Mouse (Mus musculus): ENCODE measurements around the gene Cp. TPM values are rescaled to one million over a fixed set of nuclear protein-coding genes. Genes with fewer than 3 reads are reported as not detected.

The Cp gene
- polyA plus RNA-seq, 1 experiment from 2014 or later, result 4.2 TPM

- DNase-seq (ENCODE audit: low spot score), result no peak
- H3K36me3 ChIP-seq (ENCODE audit: control insufficient read depth, insufficient read depth, low read length), result no peaks in the 10 kb centered on the region
- H3K9me3 ChIP-seq (ENCODE audit: control insufficient read depth, low read length), result no peaks in the 10 kb centered on the region
- H3K27ac ChIP-seq (ENCODE audit: low read depth, low read length), result no peak overlapping the region
- no peak overlapping the region for H3K4me3 ChIP-seq (ENCODE audit: low read depth, low read length)
- ATAC-seq (ENCODE audit: insufficient read depth, low FRiP score, low TSS enrichment), result no peak
- no peaks in the 10 kb centered on the region for H3K4me1 ChIP-seq (ENCODE audit: control insufficient read depth, insufficient read depth, low read length)
- 93% methylated on average over 3 of the region's 3 CpGs for WGBS
- H3K27me3 ChIP-seq (ENCODE audit: control insufficient read depth, insufficient read depth, low read length), result no peaks in the 10 kb centered on the region
- no peak overlapping the region for H3K4me2 ChIP-seq (ENCODE audit: low read depth)
- H3K9ac ChIP-seq (ENCODE audit: low read length), result no peak overlapping the region
These were observed 6.1 kb downstream of the Cp start for GRCm38 (mm10) chr3:19962769-19963513.

- no peak overlapping the region for H3K4me2 ChIP-seq (ENCODE audit: low read depth)
- no peaks in the 10 kb centered on the region for H3K9me3 ChIP-seq (ENCODE audit: control insufficient read depth, low read length)
- H3K4me1 ChIP-seq (ENCODE audit: control insufficient read depth, insufficient read depth, low read length), result no peaks in the 10 kb centered on the region
- H3K36me3 ChIP-seq (ENCODE audit: control insufficient read depth, insufficient read depth, low read length), result no peaks in the 10 kb centered on the region
- no peak overlapping the region for H3K4me3 ChIP-seq (ENCODE audit: low read depth, low read length)
- H3K27ac ChIP-seq (ENCODE audit: low read depth, low read length), result no peak overlapping the region
- H3K9ac ChIP-seq (ENCODE audit: low read length), result no peak overlapping the region
- no peaks in the 10 kb centered on the region for H3K27me3 ChIP-seq (ENCODE audit: control insufficient read depth, insufficient read depth, low read length)
- no peak for ATAC-seq (ENCODE audit: insufficient read depth, low FRiP score, low TSS enrichment)
- 88% methylated on average over 2 of the region's 2 CpGs for WGBS
- DNase-seq (ENCODE audit: low spot score), result no peak
These were observed 7.9 kb downstream of the Cp start for GRCm38 (mm10) chr3:19964625-19965188.

GRCm38 (mm10) chr3:19965239-19965638 is 8.4 kb downstream of the Cp start:
- no peak for ATAC-seq (ENCODE audit: insufficient read depth, low FRiP score, low TSS enrichment)
- no peak for DNase-seq (ENCODE audit: low spot score)
- no peak overlapping the region for H3K4me3 ChIP-seq (ENCODE audit: low read depth, low read length)
- no peaks in the 10 kb centered on the region for H3K4me1 ChIP-seq (ENCODE audit: control insufficient read depth, insufficient read depth, low read length)
- no peak overlapping the region for H3K4me2 ChIP-seq (ENCODE audit: low read depth)
- no peaks in the 10 kb centered on the region for H3K27me3 ChIP-seq (ENCODE audit: control insufficient read depth, insufficient read depth, low read length)
- no peak overlapping the region for H3K9ac ChIP-seq (ENCODE audit: low read length)
- no peaks in the 10 kb centered on the region for H3K9me3 ChIP-seq (ENCODE audit: control insufficient read depth, low read length)
- WGBS, result 90% methylated on average over 5 of the region's 5 CpGs
- no peaks in the 10 kb centered on the region for H3K36me3 ChIP-seq (ENCODE audit: control insufficient read depth, insufficient read depth, low read length)
- H3K27ac ChIP-seq (ENCODE audit: low read depth, low read length), result no peak overlapping the region

- 67% methylated on average over 4 of the region's 4 CpGs for WGBS
- Histone ChIP-seq H3K9ac (ENCODE audit: low read length) (no peak overlapping the region), H3K9me3 (ENCODE audit: control insufficient read depth, low read length) (no peaks in the 10 kb centered on the region), H3K27ac (ENCODE audit: low read depth, low read length) (no peak overlapping the region), H3K4me3 (ENCODE audit: low read depth, low read length) (no peak overlapping the region), H3K36me3 (ENCODE audit: control insufficient read depth, insufficient read depth, low read length) (no peaks in the 10 kb centered on the region), H3K27me3 (ENCODE audit: control insufficient read depth, insufficient read depth, low read length) (no peaks in the 10 kb centered on the region), H3K4me2 (ENCODE audit: low read depth) (no peak overlapping the region), H3K4me1 (ENCODE audit: control insufficient read depth, insufficient read depth, low read length) (no peaks in the 10 kb centered on the region)
- no peak for DNase-seq (ENCODE audit: low spot score)
- no peak for ATAC-seq (ENCODE audit: insufficient read depth, low FRiP score, low TSS enrichment)
These were observed 9.2 kb downstream of the Cp start for GRCm38 (mm10) chr3:19966072-19966471.

- no peaks in the 10 kb centered on the region for H3K4me1 ChIP-seq (ENCODE audit: control insufficient read depth, insufficient read depth, low read length)
- WGBS, result 45% methylated on average over 4 of the region's 4 CpGs
- H3K9me3 ChIP-seq (ENCODE audit: control insufficient read depth, low read length), result no peaks in the 10 kb centered on the region
- H3K36me3 ChIP-seq (ENCODE audit: control insufficient read depth, insufficient read depth, low read length), result no peaks in the 10 kb centered on the region
- ATAC-seq (ENCODE audit: insufficient read depth, low FRiP score, low TSS enrichment) (no peak), DNase-seq (ENCODE audit: low spot score) (no peak)
- no peaks in the 10 kb centered on the region for H3K27me3 ChIP-seq (ENCODE audit: control insufficient read depth, insufficient read depth, low read length)
- no peak overlapping the region for H3K4me2 ChIP-seq (ENCODE audit: low read depth)
- no peak overlapping the region for H3K27ac ChIP-seq (ENCODE audit: low read depth, low read length)
- H3K9ac ChIP-seq (ENCODE audit: low read length), result no peak overlapping the region
- no peak overlapping the region for H3K4me3 ChIP-seq (ENCODE audit: low read depth, low read length)
These were observed 21.6 kb downstream of the Cp start for GRCm38 (mm10) chr3:19978474-19978873.

- ATAC-seq (ENCODE audit: insufficient read depth, low FRiP score, low TSS enrichment) (no peak), DNase-seq (ENCODE audit: low spot score) (no peak)
- H3K27me3 ChIP-seq (ENCODE audit: control insufficient read depth, insufficient read depth, low read length), result no peaks in the 10 kb centered on the region
- no peaks in the 10 kb centered on the region for H3K4me1 ChIP-seq (ENCODE audit: control insufficient read depth, insufficient read depth, low read length)
- no peaks in the 10 kb centered on the region for H3K36me3 ChIP-seq (ENCODE audit: control insufficient read depth, insufficient read depth, low read length)
- H3K27ac ChIP-seq (ENCODE audit: low read depth, low read length), result no peak overlapping the region
- H3K9me3 ChIP-seq (ENCODE audit: control insufficient read depth, low read length), result no peaks in the 10 kb centered on the region
- H3K4me3 ChIP-seq (ENCODE audit: low read depth, low read length), result no peak overlapping the region
- no peak overlapping the region for H3K4me2 ChIP-seq (ENCODE audit: low read depth)
- 93% methylated on average over 2 of the region's 2 CpGs for WGBS
- H3K9ac ChIP-seq (ENCODE audit: low read length), result no peak overlapping the region
These were observed 24.3 kb downstream of the Cp start for GRCm38 (mm10) chr3:19981156-19981555.

- Histone ChIP-seq H3K9me3 (ENCODE audit: control insufficient read depth, low read length) (no peaks in the 10 kb centered on the region), H3K27ac (ENCODE audit: low read depth, low read length) (no peak overlapping the region), H3K9ac (ENCODE audit: low read length) (no peak overlapping the region), H3K4me2 (ENCODE audit: low read depth) (no peak overlapping the region), H3K27me3 (ENCODE audit: control insufficient read depth, insufficient read depth, low read length) (no peaks in the 10 kb centered on the region), H3K4me3 (ENCODE audit: low read depth, low read length) (no peak overlapping the region), H3K36me3 (ENCODE audit: control insufficient read depth, insufficient read depth, low read length) (no peaks in the 10 kb centered on the region), H3K4me1 (ENCODE audit: control insufficient read depth, insufficient read depth, low read length) (no peaks in the 10 kb centered on the region)
- no peak for DNase-seq (ENCODE audit: low spot score)
- no peak for ATAC-seq (ENCODE audit: insufficient read depth, low FRiP score, low TSS enrichment)
These were observed 26.0 kb downstream of the Cp start for GRCm38 (mm10) chr3:19982846-19983245.

GRCm38 (mm10) chr3:19986123-19986522 is 29.3 kb downstream of the Cp start:
- Histone ChIP-seq H3K4me1 (ENCODE audit: control insufficient read depth, insufficient read depth, low read length) (no peaks in the 10 kb centered on the region), H3K4me3 (ENCODE audit: low read depth, low read length) (no peak overlapping the region), H3K36me3 (ENCODE audit: control insufficient read depth, insufficient read depth, low read length) (no peaks in the 10 kb centered on the region), H3K27ac (ENCODE audit: low read depth, low read length) (no peak overlapping the region), H3K27me3 (ENCODE audit: control insufficient read depth, insufficient read depth, low read length) (no peaks in the 10 kb centered on the region), H3K4me2 (ENCODE audit: low read depth) (no peak overlapping the region), H3K9ac (ENCODE audit: low read length) (no peak overlapping the region), H3K9me3 (ENCODE audit: control insufficient read depth, low read length) (no peaks in the 10 kb centered on the region)
- DNase-seq (ENCODE audit: low spot score), result no peak
- no peak for ATAC-seq (ENCODE audit: insufficient read depth, low FRiP score, low TSS enrichment)
- WGBS, result 43% methylated on average over 3 of the region's 3 CpGs

GRCm38 (mm10) chr3:19990031-19990430 is 33.2 kb downstream of the Cp start:
- H3K4me3 ChIP-seq (ENCODE audit: low read depth, low read length), result no peak overlapping the region
- no peak overlapping the region for H3K4me2 ChIP-seq (ENCODE audit: low read depth)
- H3K27ac ChIP-seq (ENCODE audit: low read depth, low read length), result no peak overlapping the region
- H3K9ac ChIP-seq (ENCODE audit: low read length), result no peak overlapping the region
- WGBS, result 92% methylated on average over 3 of the region's 3 CpGs
- no peaks in the 10 kb centered on the region for H3K36me3 ChIP-seq (ENCODE audit: control insufficient read depth, insufficient read depth, low read length)
- DNase-seq (ENCODE audit: low spot score) (no peak), ATAC-seq (ENCODE audit: insufficient read depth, low FRiP score, low TSS enrichment) (no peak)
- H3K9me3 ChIP-seq (ENCODE audit: control insufficient read depth, low read length), result no peaks in the 10 kb centered on the region
- H3K4me1 ChIP-seq (ENCODE audit: control insufficient read depth, insufficient read depth, low read length), result no peaks in the 10 kb centered on the region
- H3K27me3 ChIP-seq (ENCODE audit: control insufficient read depth, insufficient read depth, low read length), result no peaks in the 10 kb centered on the region

Data from neural tube, embryonic 11.5 days (tissue).